Comparison of ENCODE assay signal across 17 mouse cellular contexts in genomic region chrX:19150606-19151005, GRCm38 (mm10).
"Had no signal": no experiment of that assay in that cellular context is flagged by ENCODE, and none has a peak within 500 bp of the region (broad histone marks: within the 10 kb centered on the region; RNA-seq: fewer than 3 reads in every experiment).

No protein-coding gene starts in this region.

- ATAC-seq: liver, postnatal 0 days; midbrain, embryonic 13.5 days; midbrain, embryonic 15.5 days had no signal

- DNase-seq: liver, embryonic 13.5 days; liver, postnatal 0 days; lung, postnatal 14 days; right cerebral cortex, postnatal 14 days; thymus, adult 2 months; thymus, postnatal 25 days; thymus, postnatal 4 days had no signal

- H3K9me3 ChIP-seq: liver, embryonic 13.5 days; liver, embryonic 15.5 days; lung, embryonic 15.5 days; megakaryocyte, embryonic 14.5 days; midbrain, embryonic 13.5 days; midbrain, embryonic 15.5 days; neural tube, embryonic 12.5 days; stomach, embryonic 15.5 days had no signal

- H3K27me3 ChIP-seq: liver, embryonic 13.5 days; liver, embryonic 15.5 days; lung, embryonic 15.5 days; megakaryocyte, embryonic 14.5 days; midbrain, embryonic 13.5 days; midbrain, embryonic 15.5 days; neural tube, embryonic 12.5 days; stomach, embryonic 15.5 days had no signal

- H3K27ac ChIP-seq: liver, embryonic 13.5 days; liver, embryonic 15.5 days; lung, embryonic 15.5 days; macrophage; midbrain, embryonic 13.5 days; midbrain, embryonic 15.5 days; neural tube, embryonic 12.5 days; stomach, embryonic 15.5 days; stomach, postnatal 0 days had no signal

- H3K4me3 ChIP-seq: liver, embryonic 13.5 days; liver, embryonic 15.5 days; lung, embryonic 15.5 days; megakaryocyte, embryonic 14.5 days; midbrain, embryonic 13.5 days; midbrain, embryonic 15.5 days; neural tube, embryonic 12.5 days; stomach, embryonic 15.5 days had no signal

- H3K9ac ChIP-seq: liver, embryonic 13.5 days; liver, embryonic 15.5 days; liver, postnatal 0 days; lung, embryonic 15.5 days; midbrain, embryonic 13.5 days; midbrain, embryonic 15.5 days; neural tube, embryonic 12.5 days; stomach, embryonic 15.5 days had no signal

- H3K4me2 ChIP-seq: liver, embryonic 13.5 days; liver, embryonic 15.5 days; lung, embryonic 15.5 days; midbrain, embryonic 11.5 days; midbrain, embryonic 13.5 days; midbrain, embryonic 15.5 days; neural tube, embryonic 12.5 days; stomach, embryonic 15.5 days had no signal

- H3K36me3 ChIP-seq: liver, embryonic 13.5 days; liver, embryonic 15.5 days; lung, embryonic 15.5 days; midbrain, embryonic 13.5 days; midbrain, embryonic 15.5 days; neural tube, embryonic 12.5 days; stomach, embryonic 15.5 days had no signal

- H3K4me1 ChIP-seq: liver, embryonic 13.5 days; liver, embryonic 15.5 days; lung, embryonic 15.5 days; midbrain, embryonic 13.5 days; midbrain, embryonic 15.5 days; neural tube, embryonic 12.5 days; stomach, embryonic 15.5 days had no signal
